Mouse (Mus musculus) cortical plate, adult 2 months (tissue): Measurements from ENCODE around the gene Dgcr8.

Source experiments
- CTCF ChIP-seq: fragments of 200-500 bp; IDR thresholded peaks from 2 replicates; pipeline ENCODE4 v1.5.1; 2011; ENCODE audit warnings: mild to moderate bottlenecking, control low read depth, low read length; ENCODE audit not compliant: insufficient read depth; ENCODE audit errors: extremely low read depth
- POLR2A ChIP-seq: fragments of 200-500 bp; IDR thresholded peaks from 2 replicates; pipeline ENCODE4 v1.6.1; 2011; ENCODE audit warnings: mild to moderate bottlenecking, low read length, control low read depth; ENCODE audit not compliant: insufficient read depth; ENCODE audit errors: extremely low read depth

GRCm38 (mm10) chr16:18323460-18323859 is 34.4 kb upstream of the Dgcr8 start:
- TF ChIP-seq CTCF (no peak), POLR2A (no peak)
